ENCODE assay signal across 8 mouse cellular contexts in the genomic region with DNA sequence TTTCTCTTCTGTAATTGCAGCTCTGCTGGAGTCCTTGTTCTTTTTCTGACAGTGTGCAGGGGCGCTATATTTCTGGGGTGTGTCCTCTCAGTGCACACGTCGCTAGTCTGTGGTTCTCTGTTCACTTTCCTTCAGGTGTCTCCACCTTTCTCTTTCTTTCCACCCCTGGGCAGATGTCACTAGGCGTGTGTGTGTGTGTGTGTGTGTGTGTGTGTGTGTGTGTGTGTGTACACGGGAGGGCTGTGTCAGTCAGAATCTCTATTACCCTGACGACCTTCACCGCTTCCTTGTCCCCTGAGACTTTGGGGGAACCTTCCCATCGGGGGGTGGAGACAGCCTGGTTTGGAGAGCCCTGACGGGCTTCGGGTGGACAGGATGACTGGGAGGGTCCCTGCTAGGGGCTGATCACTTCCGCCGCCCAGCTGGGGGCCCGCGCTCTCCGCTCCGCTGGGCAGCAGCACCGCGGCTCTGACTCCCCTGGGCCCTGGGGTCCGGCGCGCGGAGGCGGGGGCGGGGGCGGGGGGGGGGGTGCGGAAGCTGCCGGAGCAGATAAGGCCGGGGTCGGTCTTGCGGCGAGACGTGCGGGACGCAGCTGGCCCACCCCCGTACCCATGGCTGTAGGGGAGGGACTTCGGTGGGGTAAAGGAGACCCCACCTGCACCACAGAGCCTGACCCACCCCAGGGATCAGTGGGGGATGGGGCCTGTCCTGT. TPM values are rescaled to one million over a fixed set of nuclear protein-coding genes. Genes with fewer than 3 reads are reported as not detected.
DNase-seq lines count a peak whose midpoint lies in the region; ATAC-seq and TF ChIP-seq lines count a peak whose summit lies in the region.

No protein-coding gene starts in this region.

- TF ChIP-seq CTCF in E14TG2a.4 (conservative IDR thresholded peaks at IDR 0.05; ENCODE audit: low read length) = no peak

- H3K4me2 ChIP-seq in heart, embryonic 13.5 days = peak overlapping the region; percentile 92
- H3K4me2 ChIP-seq in forebrain, embryonic 12.5 days = peak overlapping the region; percentile 96
- peak overlapping the region; percentile 94 for H3K4me2 ChIP-seq in limb, embryonic 14.5 days (replicated peaks; ENCODE audit: low read depth, low read length, severe bottlenecking)
- H3K4me2 ChIP-seq in neural tube, embryonic 14.5 days (ENCODE audit: low read depth, low read length) = peak overlapping the region; percentile 73

- peak overlapping the region; percentile 89 for H3K9ac ChIP-seq in heart, embryonic 13.5 days
- H3K9ac ChIP-seq in forebrain, embryonic 12.5 days = peak overlapping the region; percentile 79
- peak overlapping the region; percentile 72 for H3K9ac ChIP-seq in limb, embryonic 14.5 days (ENCODE audit: low read depth, low read length, severe bottlenecking)
- H3K9ac ChIP-seq in neural tube, embryonic 14.5 days (replicated peaks; ENCODE audit: low read depth, low read length) = peak overlapping the region; percentile 53

- H3K9me3 ChIP-seq in heart, embryonic 13.5 days = no peaks in the 10 kb centered on the region
- no peaks in the 10 kb centered on the region for H3K9me3 ChIP-seq in E14TG2a.4 (ENCODE audit: low read length)
- no peaks in the 10 kb centered on the region for H3K9me3 ChIP-seq in forebrain, embryonic 12.5 days
- no peaks in the 10 kb centered on the region for H3K9me3 ChIP-seq in limb, embryonic 14.5 days (ENCODE audit: control insufficient read depth, low read length)
- no peaks in the 10 kb centered on the region for H3K9me3 ChIP-seq in neural tube, embryonic 14.5 days (ENCODE audit: control insufficient read depth, low read length)

- H3K27ac ChIP-seq in heart, embryonic 13.5 days (replicated peaks) = 0 out of 2 replicates have a peak overlapping the region, but pooled peaks have one; percentile 24
- no peak overlapping the region for H3K27ac ChIP-seq in forebrain, embryonic 12.5 days
- no peak overlapping the region for H3K27ac ChIP-seq in limb, embryonic 14.5 days (replicated peaks; ENCODE audit: low read depth, low read length)
- H3K27ac ChIP-seq in neural tube, embryonic 14.5 days (ENCODE audit: low read depth, low read length) = no peak overlapping the region

- H3K36me3 ChIP-seq in heart, embryonic 13.5 days = no peaks in the 10 kb centered on the region
- no peaks in the 10 kb centered on the region for H3K36me3 ChIP-seq in E14TG2a.4 (ENCODE audit: insufficient read depth, low read length)
- no peaks in the 10 kb centered on the region for H3K36me3 ChIP-seq in forebrain, embryonic 12.5 days (replicated peaks)
- no peaks in the 10 kb centered on the region for H3K36me3 ChIP-seq in limb, embryonic 14.5 days (ENCODE audit: control insufficient read depth, insufficient read depth, low read length)
- H3K36me3 ChIP-seq in neural tube, embryonic 14.5 days (ENCODE audit: control insufficient read depth, insufficient read depth, low read length) = no peaks in the 10 kb centered on the region

- WGBS in heart, embryonic 13.5 days = under 1% methylated on average over 34 of the region's 36 CpGs
- under 1% methylated on average over 20 of the region's 36 CpGs for WGBS in forebrain, embryonic 12.5 days
- WGBS in limb, embryonic 14.5 days = under 1% methylated on average over 16 of the region's 36 CpGs
- under 1% methylated on average over 29 of the region's 36 CpGs for WGBS in neural tube, embryonic 14.5 days

- ATAC-seq in heart, embryonic 13.5 days (ENCODE audit: extremely low read depth, insufficient number of reproducible peaks, low FRiP score, low TSS enrichment) = peak; percentile 58; the same call in 1 of the 2 replicates
- peak; percentile 73 for ATAC-seq in forebrain, embryonic 12.5 days (ENCODE audit: low FRiP score)
- peak; percentile 64 for ATAC-seq in limb, embryonic 14.5 days (ENCODE audit: low FRiP score, low read depth)
- peak; percentile 76 for ATAC-seq in neural tube, embryonic 14.5 days (ENCODE audit: low read depth)

- H3K4me1 ChIP-seq in heart, embryonic 13.5 days = peaks cover 14% of the 10 kb centered on the region
- peaks cover 31% of the 10 kb centered on the region for H3K4me1 ChIP-seq in E14TG2a.4 (replicated peaks; ENCODE audit: low read depth, low read length)
- peaks cover 13% of the 10 kb centered on the region for H3K4me1 ChIP-seq in forebrain, embryonic 12.5 days
- H3K4me1 ChIP-seq in limb, embryonic 14.5 days (ENCODE audit: control insufficient read depth, insufficient read depth, low read length) = no peaks in the 10 kb centered on the region
- no peaks in the 10 kb centered on the region; the same call in 1 of the 2 replicates for H3K4me1 ChIP-seq in neural tube, embryonic 14.5 days (ENCODE audit: control insufficient read depth, insufficient read depth, low read length)

- TF ChIP-seq POLR2A in limb, embryonic 14.5 days (IDR thresholded peaks at IDR 0.05; ENCODE audit: borderline replicate concordance, extremely low read depth, insufficient read depth, insufficient read length) = no peak

- H3K27me3 ChIP-seq in heart, embryonic 13.5 days (replicated peaks) = no peaks in the 10 kb centered on the region
- peaks cover 58% of the 10 kb centered on the region for H3K27me3 ChIP-seq in E14TG2a.4 (ENCODE audit: insufficient read depth, low read length)
- H3K27me3 ChIP-seq in forebrain, embryonic 12.5 days = peaks cover 15% of the 10 kb centered on the region; the same call in 1 of the 2 replicates
- no peaks in the 10 kb centered on the region for H3K27me3 ChIP-seq in limb, embryonic 14.5 days (ENCODE audit: control insufficient read depth, insufficient read depth, low read length)
- H3K27me3 ChIP-seq in neural tube, embryonic 14.5 days (ENCODE audit: control insufficient read depth, insufficient read depth, low read length) = no peaks in the 10 kb centered on the region

- intact Hi-C loops in gastrocnemius, postnatal 14 days (cut with DNase I; ENCODE audit: low total_unique reads) = no loop called here

- DNase-seq in heart, adult 9 months (ENCODE audit: low spot score in 2 of 2) = no peak
- peak; percentile 40 for DNase-seq in limb, embryonic 14.5 days (ENCODE audit: low spot score)
- no peak for DNase-seq in cerebellum, postnatal 25 days
- DNase-seq in gastrocnemius, postnatal 14 days = no peak

- H3K4me3 ChIP-seq in heart, embryonic 13.5 days = peak overlapping the region; percentile 61
- peak overlapping the region; percentile 64 for H3K4me3 ChIP-seq in E14TG2a.4 (replicated peaks; ENCODE audit: low read length)
- H3K4me3 ChIP-seq in forebrain, embryonic 12.5 days (replicated peaks) = peak overlapping the region; percentile 54
- H3K4me3 ChIP-seq in limb, embryonic 14.5 days (replicated peaks; ENCODE audit: low read length) = peak overlapping the region; percentile 47
- peak overlapping the region; percentile 36 for H3K4me3 ChIP-seq in neural tube, embryonic 14.5 days (ENCODE audit: low read depth, low read length)

RNA-seq across cellular contexts. Expression of gene Spi1, which starts 3.7 kb away (rescaled TPM):
- polyA plus RNA-seq in heart, embryonic 13.5 days (2015; fragmentation: Nextera tagmentation; extraction: Ambion mirVana) = 3.5 and 3.9 TPM in 2 replicates
- polyA plus RNA-seq in forebrain, embryonic 12.5 days (2016; fragmentation: Nextera tagmentation; extraction: Ambion mirVana) = 1.7 and 2.7 TPM in 2 replicates
- 13.7 and 14.1 TPM in 2 replicates for polyA plus RNA-seq in limb, embryonic 14.5 days (2012; rRNA removed)
- polyA plus RNA-seq in limb, embryonic 14.5 days (2014; fragmentation: Nextera tagmentation; extraction: Ambion mirVana) = 10.6 and 10.7 TPM in 2 replicates
- polyA plus RNA-seq in neural tube, embryonic 14.5 days (2014; fragmentation: Nextera tagmentation; extraction: Ambion mirVana) = 1.7 and 3.3 TPM in 2 replicates
- total RNA-seq in gastrocnemius, postnatal 14 days (2021) = 1 to 10 TPM; 1.5 to 2.1 TPM

RNA-seq across cellular contexts. Expression of gene Slc39a13, which starts 8.3 kb away (rescaled TPM):
- polyA plus RNA-seq in heart, embryonic 13.5 days (2015; fragmentation: Nextera tagmentation; extraction: Ambion mirVana) = 45.0 and 55.5 TPM in 2 replicates
- polyA plus RNA-seq in forebrain, embryonic 12.5 days (2016; fragmentation: Nextera tagmentation; extraction: Ambion mirVana) = 22.6 and 24.3 TPM in 2 replicates
- 143 and 172 TPM in 2 replicates for polyA plus RNA-seq in limb, embryonic 14.5 days (2012; rRNA removed)
- polyA plus RNA-seq in limb, embryonic 14.5 days (2014; fragmentation: Nextera tagmentation; extraction: Ambion mirVana) = 63.3 and 74.3 TPM in 2 replicates
- 29.2 and 32.3 TPM in 2 replicates for polyA plus RNA-seq in neural tube, embryonic 14.5 days (2014; fragmentation: Nextera tagmentation; extraction: Ambion mirVana)
- total RNA-seq in gastrocnemius, postnatal 14 days (2021) = 10 to 100 TPM; 21.7 to 25.9 TPM

RNA-seq across cellular contexts. Expression of gene Psmc3, which starts 24.7 kb away (rescaled TPM):
- 226 and 239 TPM in 2 replicates for polyA plus RNA-seq in heart, embryonic 13.5 days (2015; fragmentation: Nextera tagmentation; extraction: Ambion mirVana)
- polyA plus RNA-seq in forebrain, embryonic 12.5 days (2016; fragmentation: Nextera tagmentation; extraction: Ambion mirVana) = 294 and 301 TPM in 2 replicates
- 158 and 203 TPM in 2 replicates for polyA plus RNA-seq in limb, embryonic 14.5 days (2012; rRNA removed)
- 287 and 305 TPM in 2 replicates for polyA plus RNA-seq in limb, embryonic 14.5 days (2014; fragmentation: Nextera tagmentation; extraction: Ambion mirVana)
- 245 and 251 TPM in 2 replicates for polyA plus RNA-seq in neural tube, embryonic 14.5 days (2014; fragmentation: Nextera tagmentation; extraction: Ambion mirVana)
- 100 to 1,000 TPM; 279 to 288 TPM for total RNA-seq in gastrocnemius, postnatal 14 days (2021)

RNA-seq across cellular contexts. Expression of gene Mybpc3, which starts 39.5 kb away (rescaled TPM):
- 806 and 882 TPM in 2 replicates for polyA plus RNA-seq in heart, embryonic 13.5 days (2015; fragmentation: Nextera tagmentation; extraction: Ambion mirVana)
- polyA plus RNA-seq in forebrain, embryonic 12.5 days (2016; fragmentation: Nextera tagmentation; extraction: Ambion mirVana) = 0.14 and 0.19 TPM in 2 replicates
- 0.27 and 0.29 TPM in 2 replicates for polyA plus RNA-seq in limb, embryonic 14.5 days (2012; rRNA removed)
- 0.07 and 0.12 TPM in 2 replicates for polyA plus RNA-seq in limb, embryonic 14.5 days (2014; fragmentation: Nextera tagmentation; extraction: Ambion mirVana)
- polyA plus RNA-seq in neural tube, embryonic 14.5 days (2014; fragmentation: Nextera tagmentation; extraction: Ambion mirVana) = not detected in 2 replicates
- total RNA-seq in gastrocnemius, postnatal 14 days (2021) = under 1 TPM in 1 of 2 experiments, not detected in 1; 0.09 TPM

RNA-seq across cellular contexts. Expression of gene Rapsn, which starts 43.0 kb away (rescaled TPM):
- polyA plus RNA-seq in heart, embryonic 13.5 days (2015; fragmentation: Nextera tagmentation; extraction: Ambion mirVana) = 21.2 and 25.8 TPM in 2 replicates
- polyA plus RNA-seq in forebrain, embryonic 12.5 days (2016; fragmentation: Nextera tagmentation; extraction: Ambion mirVana) = 1.9 and 2.6 TPM in 2 replicates
- 24.9 and 28.1 TPM in 2 replicates for polyA plus RNA-seq in limb, embryonic 14.5 days (2012; rRNA removed)
- 18.5 and 26.5 TPM in 2 replicates for polyA plus RNA-seq in limb, embryonic 14.5 days (2014; fragmentation: Nextera tagmentation; extraction: Ambion mirVana)
- polyA plus RNA-seq in neural tube, embryonic 14.5 days (2014; fragmentation: Nextera tagmentation; extraction: Ambion mirVana) = 0.37 and 1.2 TPM in 2 replicates
- total RNA-seq in gastrocnemius, postnatal 14 days (2021) = 10 to 100 TPM; 22.4 to 23.0 TPM
